Mouse (Mus musculus): ENCODE measurements around the gene Fgf11. TPM values are rescaled to one million over a fixed set of nuclear protein-coding genes. Genes with fewer than 3 reads are reported as not detected.

Fgf11 gene
- total RNA-seq (2023): not detected

DNA sequence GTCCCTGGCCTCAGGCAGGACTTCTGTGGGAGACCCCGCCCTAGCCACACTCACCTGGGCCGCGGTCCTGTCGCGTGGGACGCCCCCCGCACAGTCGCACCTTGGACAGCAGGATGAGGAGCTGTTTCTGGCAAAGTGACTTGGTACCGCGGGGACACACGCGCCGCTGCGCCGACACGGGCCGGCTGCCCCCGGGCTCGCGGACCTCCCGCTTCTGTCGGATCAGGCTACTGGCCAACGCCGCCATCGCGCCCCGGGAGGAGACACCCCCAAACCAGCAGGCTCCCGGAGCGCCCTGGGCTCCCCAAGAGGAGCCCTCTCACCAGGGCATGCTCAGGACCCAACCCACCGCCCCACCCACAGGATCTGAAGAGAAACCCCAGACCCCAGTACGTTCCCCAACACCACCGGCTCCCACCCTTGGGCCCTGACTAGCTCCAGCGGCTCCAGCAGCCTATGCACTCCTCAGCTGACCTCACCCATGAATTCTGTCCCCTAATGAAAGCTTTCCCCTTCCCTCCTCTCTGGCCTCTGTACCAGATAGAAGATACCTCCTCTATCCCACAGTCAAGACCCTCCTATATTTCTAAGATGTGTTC is at the start of gene Fgf11:
Gene Fgf11, minus strand, starts transcription at position 479 of the 599 bp plus-strand sequence.

GRCm38 (mm10) chr11:69846198-69846680 is 44.6 kb upstream of the Fgf11 start, which contains the start of gene Plscr3:
Gene Plscr3 (plus strand): TSS chr11:69846376.

GRCm38 (mm10) chr11:69837952-69838713 is 36.5 kb upstream of the Fgf11 start, which contains the start of gene Tmem256:
Gene Tmem256 (plus strand): TSS chr11:69838514.

GRCm38 (mm10) chr11:69837604-69837951 is 35.9 kb upstream of the Fgf11 start, which contains the start of gene Nlgn2:
Gene Nlgn2 (minus strand): TSS chr11:69837784.

GRCm38 (mm10) chr11:69822080-69822479 is 20.4 kb upstream of the Fgf11 start, which contains the start of gene Spem1:
Gene Spem1 (minus strand): TSS chr11:69822180.

GRCm38 (mm10) chr11:69818365-69818764 is 16.7 kb upstream of the Fgf11 start, which contains the start of gene Spem2:
Gene Spem2 (minus strand): TSS chr11:69818465.

GRCm38 (mm10) chr11:69815155-69815554 is 13.5 kb upstream of the Fgf11 start, which contains the start of gene Gm39566:
Gene Gm39566 (minus strand): TSS chr11:69815298.

DNA sequence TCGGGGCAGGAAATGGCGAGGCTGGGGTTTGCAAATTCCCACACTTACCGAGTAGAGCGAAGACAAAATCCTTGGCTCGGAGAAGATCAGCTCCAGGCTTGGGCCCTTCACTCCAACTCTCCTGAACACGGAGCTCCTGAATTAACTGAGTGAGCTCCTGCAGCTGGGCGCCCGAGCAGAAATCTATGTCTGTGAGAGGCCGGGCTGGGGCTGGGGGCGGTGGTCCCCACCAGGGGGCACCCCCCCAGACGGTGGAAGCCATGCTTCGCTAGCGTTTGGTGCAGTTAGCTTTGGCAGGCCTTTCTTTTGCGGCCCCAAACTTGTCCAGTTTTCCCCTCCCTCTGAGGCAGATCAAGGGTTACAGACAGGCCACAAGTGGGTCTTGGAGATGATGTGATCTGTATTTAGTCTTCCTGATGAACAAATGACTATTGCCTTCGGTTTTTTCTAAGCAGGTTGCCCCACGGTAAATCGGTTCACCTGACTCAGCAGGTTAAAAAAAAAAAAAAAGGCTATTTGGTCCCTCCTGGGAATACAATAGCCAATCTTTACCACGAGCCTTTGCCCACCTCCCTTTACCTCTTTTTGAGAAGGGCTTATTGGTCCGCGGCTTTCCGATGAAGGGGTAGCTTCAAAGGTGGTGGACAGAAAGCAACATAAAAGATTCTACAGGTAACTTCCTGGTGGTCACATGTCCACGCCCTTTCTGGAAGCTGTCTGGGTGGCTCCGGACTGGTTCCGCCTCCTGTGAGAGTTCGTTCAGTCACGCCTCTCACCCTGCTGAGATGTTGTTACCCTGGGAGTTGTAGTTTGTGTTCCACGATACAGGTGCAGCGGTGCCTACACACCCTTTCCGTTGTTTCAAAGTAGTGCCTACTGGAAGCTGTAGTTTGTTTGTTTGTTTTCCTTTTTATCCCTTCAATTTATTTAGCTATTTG is 3.6 kb upstream of the Fgf11 start, which contains the start of gene Tmem102:
Gene Tmem102, minus strand, starts transcription at position 653 of the 938 bp plus-strand sequence.

GRCm38 (mm10) chr11:69795168-69795982 is 6.3 kb downstream of the Fgf11 start, which contains the start of gene Chrnb1:
Gene Chrnb1 (minus strand): TSS chr11:69795943.

DNA sequence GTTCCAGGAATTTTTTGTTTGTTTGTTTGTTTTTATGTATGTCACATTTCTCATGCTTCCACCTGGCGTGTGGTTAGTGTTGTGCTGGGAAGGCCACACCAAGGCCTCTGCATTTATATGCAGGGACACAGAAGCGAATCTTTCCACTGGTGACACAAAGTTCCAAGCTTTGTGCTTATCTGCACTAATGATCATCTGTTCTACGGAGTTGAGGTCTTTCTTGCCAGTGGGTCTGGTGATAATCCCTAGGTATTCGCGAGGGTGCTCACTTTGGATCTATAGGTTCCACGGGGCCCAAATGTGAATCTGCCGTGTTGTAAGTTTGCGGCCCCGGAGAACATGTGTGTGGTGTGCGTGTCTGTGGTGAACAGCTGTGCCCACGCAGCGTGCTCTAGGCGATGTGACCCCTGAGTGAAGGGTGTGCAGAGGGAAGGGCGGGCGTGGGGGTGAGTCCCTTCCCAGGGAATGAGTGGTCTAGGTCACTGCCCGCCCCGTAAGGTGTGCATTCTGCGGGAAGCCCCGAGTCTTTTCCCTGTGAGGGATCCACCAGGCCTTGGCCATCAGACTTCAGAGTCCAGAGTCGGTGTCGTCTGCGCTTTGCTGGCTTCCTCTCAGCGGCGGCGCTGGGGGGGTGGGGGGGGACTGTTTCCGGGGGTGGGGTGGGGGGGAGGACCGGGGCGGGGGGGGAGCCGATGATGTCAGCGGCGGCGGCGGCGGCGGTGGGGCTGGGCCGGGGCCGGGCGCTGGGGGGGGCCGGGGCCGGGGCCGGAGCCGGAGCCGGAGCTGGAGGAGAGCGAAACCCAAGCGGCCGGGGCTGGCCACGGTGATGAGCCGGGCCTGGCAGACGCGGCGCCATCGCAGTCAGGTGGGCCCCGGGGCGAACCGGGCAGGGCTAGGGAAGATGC is 36.2 kb downstream of the Fgf11 start, which contains the start of gene Zbtb4:
Gene Zbtb4, plus strand, starts transcription at position 692 of the 905 bp plus-strand sequence.

DNA sequence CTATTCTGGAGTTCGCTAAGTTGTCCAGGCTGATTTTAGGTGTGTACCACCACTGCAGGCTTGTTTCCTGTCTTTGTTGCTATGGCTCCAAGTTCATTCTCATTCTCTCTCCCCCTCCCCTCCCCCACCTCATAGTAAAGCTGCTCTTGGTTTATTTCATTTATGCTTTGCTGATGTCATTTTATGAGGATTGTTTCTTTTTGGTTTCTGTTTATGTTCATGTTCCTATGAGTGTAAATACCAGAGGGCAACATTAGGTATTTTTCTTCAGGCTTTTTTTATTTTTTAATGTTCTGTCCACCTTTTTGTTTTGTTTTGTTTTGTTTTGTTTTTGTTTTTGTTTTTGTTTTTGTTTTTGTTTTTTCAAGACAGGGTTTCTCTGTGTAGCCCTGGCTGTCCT is 39.8 kb downstream of the Fgf11 start, which contains the start of gene Slc35g3:
Gene Slc35g3, minus strand, starts transcription at position 101 of the 400 bp plus-strand sequence.

GRCm38 (mm10) chr11:69758478-69758970 is 43.1 kb downstream of the Fgf11 start, which contains the start of gene Polr2a:
Gene Polr2a (minus strand): TSS chr11:69758637.

Other genes with a start within 250 kb of the Fgf11 start
- 1 to 10 TPM in 1 of 2 experiments, under 1 TPM in 1; 0.86 to 1.5 TPM for gene Efnb3, start 241.7 kb downstream of the Fgf11 start, total RNA-seq (2023)
- 10 to 100 TPM; 16.2 TPM for gene Wrap53, start 221.6 kb downstream of the Fgf11 start, total RNA-seq (2023)
- 100 to 1,000 TPM; 146 to 161 TPM for gene Trp53, start 221.5 kb downstream of the Fgf11 start, total RNA-seq (2023)
- 1 to 10 TPM; 1.3 to 3.2 TPM for gene Atp1b2, start 195.9 kb downstream of the Fgf11 start, total RNA-seq (2023)
- not detected for gene Shbg, start 184.0 kb downstream of the Fgf11 start, total RNA-seq (2023)
- gene Sat2, start 179.8 kb downstream of the Fgf11 start, total RNA-seq (2023): not detected
- gene Fxr2, start 168.9 kb downstream of the Fgf11 start, total RNA-seq (2023): 10 to 100 TPM; 77.7 to 93.7 TPM
- gene Sox15, start 146.5 kb downstream of the Fgf11 start, total RNA-seq (2023): under 1 TPM; 0.71 to 0.90 TPM
- 10 to 100 TPM; 69.8 to 73.0 TPM for gene Mpdu1, start 139.2 kb downstream of the Fgf11 start, total RNA-seq (2023)
- gene Cd68, start 135.7 kb downstream of the Fgf11 start, total RNA-seq (2023): 10 to 100 TPM; 13.1 to 17.2 TPM
- gene Eif4a1, start 129.4 kb downstream of the Fgf11 start, total RNA-seq (2023): 100 to 1,000 TPM; 875 to 923 TPM
- 100 to 1,000 TPM in 1 of 2 experiments, 10 to 100 TPM in 1; 99.8 to 112 TPM for gene Senp3, start 119.8 kb downstream of the Fgf11 start, total RNA-seq (2023)
- not detected for gene Tnfsf13, start 116.1 kb downstream of the Fgf11 start, total RNA-seq (2023)
- 1 to 10 TPM in 1 of 2 experiments, under 1 TPM in 1; 0.47 to 1.3 TPM for gene Tnfsf12, start 106.0 kb downstream of the Fgf11 start, total RNA-seq (2023)
- gene Tnfsfm13, start 105.8 kb downstream of the Fgf11 start, total RNA-seq (2023): under 1 TPM in 1 of 2 experiments, not detected in 1; 0.36 TPM
- gene Polr2a, start 43.2 kb downstream of the Fgf11 start, total RNA-seq (2023): 100 to 1,000 TPM; 156 to 172 TPM
- not detected for gene Slc35g3, start 39.9 kb downstream of the Fgf11 start, total RNA-seq (2023)
- 10 to 100 TPM; 46.9 to 48.0 TPM for gene Zbtb4, start 35.9 kb downstream of the Fgf11 start, total RNA-seq (2023)
- gene Chrnb1, start 5.9 kb downstream of the Fgf11 start, total RNA-seq (2023): 1 to 10 TPM; 3.7 to 4.6 TPM
- gene Tmem102, start 3.8 kb upstream of the Fgf11 start, total RNA-seq (2023): not detected
- gene Gm39566, start 13.4 kb upstream of the Fgf11 start, total RNA-seq (2023): not detected
- not detected for gene Spem2, start 16.6 kb upstream of the Fgf11 start, total RNA-seq (2023)
- gene Spem1, start 20.3 kb upstream of the Fgf11 start, total RNA-seq (2023): not detected
- 1 to 10 TPM in 1 of 2 experiments, under 1 TPM in 1; 0.95 to 1.3 TPM for gene Nlgn2, start 35.9 kb upstream of the Fgf11 start, total RNA-seq (2023)
- 10 to 100 TPM; 18.6 to 19.6 TPM for gene Tmem256, start 36.7 kb upstream of the Fgf11 start, total RNA-seq (2023)
- 10 to 100 TPM; 13.7 to 17.8 TPM for gene Plscr3, start 44.5 kb upstream of the Fgf11 start, total RNA-seq (2023)
- not detected for gene Tnk1, start 56.9 kb upstream of the Fgf11 start, total RNA-seq (2023)
- not detected for gene Tmem95, start 76.2 kb upstream of the Fgf11 start, total RNA-seq (2023)
- gene Kctd11, start 79.5 kb upstream of the Fgf11 start, total RNA-seq (2023): 1 to 10 TPM; 1.5 to 2.1 TPM
- gene Acap1, start 93.7 kb upstream of the Fgf11 start, total RNA-seq (2023): 100 to 1,000 TPM; 462 TPM
- 1 to 10 TPM; 3.5 to 3.6 TPM for gene 2810408A11Rik, start 99.1 kb upstream of the Fgf11 start, total RNA-seq (2023)
- 10 to 100 TPM; 64.4 to 66.0 TPM for gene Neurl4, start 99.2 kb upstream of the Fgf11 start, total RNA-seq (2023)
- gene Gps2, start 112.0 kb upstream of the Fgf11 start, total RNA-seq (2023): 100 to 1,000 TPM; 132 to 133 TPM
- gene Eif5a, start 120.1 kb upstream of the Fgf11 start, total RNA-seq (2023): 100 to 1,000 TPM; 389 to 417 TPM
- gene Ybx2, start 133.9 kb upstream of the Fgf11 start, total RNA-seq (2023): not detected
- not detected for gene Slc2a4, start 146.3 kb upstream of the Fgf11 start, total RNA-seq (2023)
- not detected for gene Cldn7, start 162.9 kb upstream of the Fgf11 start, total RNA-seq (2023)
- 100 to 1,000 TPM; 113 to 123 TPM for gene Ctdnep1, start 179.3 kb upstream of the Fgf11 start, total RNA-seq (2023)
- gene Elp5, start 180.7 kb upstream of the Fgf11 start, total RNA-seq (2023): 10 to 100 TPM; 36.1 to 48.5 TPM
- 100 to 1,000 TPM; 182 to 187 TPM for gene Gabarap, start 189.3 kb upstream of the Fgf11 start, total RNA-seq (2023)
- gene Phf23, start 193.9 kb upstream of the Fgf11 start, total RNA-seq (2023): 10 to 100 TPM; 64.4 to 67.2 TPM
- gene Dvl2, start 198.7 kb upstream of the Fgf11 start, total RNA-seq (2023): 10 to 100 TPM; 40.8 to 42.1 TPM
- 10 to 100 TPM; 62.0 to 75.3 TPM for gene Acadvl, start 213.6 kb upstream of the Fgf11 start, total RNA-seq (2023)
- 10 to 100 TPM; 36.4 to 38.1 TPM for gene Dlg4, start 215.1 kb upstream of the Fgf11 start, total RNA-seq (2023)

Measured in T-cell, adult 66 days (primary cell).